Mouse (Mus musculus) bone marrow, adult 2 months (tissue): ENCODE measurements around the gene Dkk3.

Source experiments
- CTCF ChIP-seq: fragments of 200-500 bp; IDR thresholded peaks from 2 replicates; pipeline ENCODE4 v1.5.1; 2011; ENCODE audit warnings: low read length, control low read depth; ENCODE audit not compliant: control insufficient read depth, insufficient read depth
- POLR2A ChIP-seq: fragments of 200-500 bp; IDR thresholded peaks from 2 replicates; pipeline ENCODE4 v1.6.1; 2011; ENCODE audit warnings: low read depth, mild to moderate bottlenecking, control low read depth, low read length, borderline replicate concordance; ENCODE audit not compliant: control insufficient read depth

GRCm38 (mm10) chr7:112202843-112203242 is 44.0 kb upstream of the Dkk3 start:
- TF ChIP-seq CTCF (no peak), POLR2A (no peak)
